Mouse (Mus musculus) MN1 (cell line): ENCODE results near the gene Cd47.
A peak's percentile ranks its signal among the peaks of the same experiment; 100 is the strongest.
"Not testable (repeated sequence)": the region's sequence is repeated elsewhere in the genome, so short reads cannot be mapped to it uniquely, and the experiment has no call there.

ENCODE experiments used
- DNase-seq: peaks from one replicate; pipeline ENCODE4 v3.0.0-alpha.2; 2016; ENCODE audit warnings: low spot score

The Cd47 gene

GRCm38 (mm10) chr16:49790575-49791465 is 9.5 kb upstream of the Cd47 start:
- no peak for DNase-seq

GRCm38 (mm10) chr16:49792446-49792878 is 7.9 kb upstream of the Cd47 start:
- no peak for DNase-seq

- DNase-seq, result no peak
Measured at GRCm38 (mm10) chr16:49793596-49793995, 6.7 kb upstream of the Cd47 start.

GRCm38 (mm10) chr16:49796271-49796670 is 4.1 kb upstream of the Cd47 start:
- DNase-seq, result no peak

GRCm38 (mm10) chr16:49796954-49797353 is 3.4 kb upstream of the Cd47 start:
- no peak for DNase-seq

GRCm38 (mm10) chr16:49798790-49799189 is 1.5 kb upstream of the Cd47 start:
- no peak for DNase-seq

- no peak for DNase-seq
Measured at GRCm38 (mm10) chr16:49800996-49801395, 663 bp downstream of the Cd47 start.

GRCm38 (mm10) chr16:49801399-49801798 is 1.1 kb downstream of the Cd47 start:
- DNase-seq, result no peak

GRCm38 (mm10) chr16:49802993-49803392 is 2.7 kb downstream of the Cd47 start:
- DNase-seq, result no peak

- DNase-seq, result peak; percentile 35
Measured at GRCm38 (mm10) chr16:49803932-49804461, 3.7 kb downstream of the Cd47 start.

GRCm38 (mm10) chr16:49806920-49807319 is 6.6 kb downstream of the Cd47 start:
- DNase-seq, result no peak

GRCm38 (mm10) chr16:49807419-49807841 is 7.1 kb downstream of the Cd47 start:
- no peak for DNase-seq

GRCm38 (mm10) chr16:49807862-49808430 is 7.6 kb downstream of the Cd47 start:
- DNase-seq, result no peak

GRCm38 (mm10) chr16:49811897-49812296 is 11.6 kb downstream of the Cd47 start:
- DNase-seq, result no peak

- no peak for DNase-seq
Measured at GRCm38 (mm10) chr16:49812821-49813616, 12.7 kb downstream of the Cd47 start.

- DNase-seq, result no peak
Measured at GRCm38 (mm10) chr16:49814419-49814818, 14.1 kb downstream of the Cd47 start.

GRCm38 (mm10) chr16:49816889-49817288 is 16.6 kb downstream of the Cd47 start:
- DNase-seq, result no peak

GRCm38 (mm10) chr16:49818146-49818545 is 17.8 kb downstream of the Cd47 start:
- DNase-seq, result no peak

- DNase-seq, result no peak
Measured at GRCm38 (mm10) chr16:49818627-49819026, 18.3 kb downstream of the Cd47 start.

GRCm38 (mm10) chr16:49819494-49819893 is 19.2 kb downstream of the Cd47 start:
- DNase-seq, result no peak

GRCm38 (mm10) chr16:49830911-49831310 is 30.6 kb downstream of the Cd47 start:
- DNase-seq, result not testable (repeated sequence)

GRCm38 (mm10) chr16:49832339-49832738 is 32.0 kb downstream of the Cd47 start:
- no peak for DNase-seq
